Mouse (Mus musculus): Measurements from ENCODE around the gene Zfp747.

Zfp747 gene

GRCm38 (mm10) chr7:127333240-127333639, 42.6 kb downstream of the Zfp747 start:
- no peak for ATAC-seq (ENCODE audit: low TSS enrichment)

DNA sequence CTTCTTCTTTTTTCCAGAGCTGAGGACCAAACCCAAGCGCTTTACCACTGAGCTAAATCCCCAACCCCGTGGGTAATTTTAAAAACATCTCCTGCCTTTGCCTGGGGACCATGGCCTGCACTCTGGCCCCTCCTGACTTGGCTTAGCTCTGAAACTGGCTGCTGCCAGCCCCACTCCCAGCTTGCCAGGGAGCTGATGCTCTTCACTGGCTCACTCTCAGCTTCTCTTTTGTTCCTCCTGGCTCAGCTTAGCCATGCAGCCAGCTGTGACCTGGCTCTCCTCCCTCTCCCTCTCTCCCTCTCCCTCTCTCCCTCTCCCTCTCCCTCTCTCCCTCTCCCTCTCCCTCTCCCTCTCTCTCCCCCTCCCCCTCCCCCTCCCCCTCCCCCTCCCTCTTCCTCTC, 49.2 kb downstream of the Zfp747 start:
- peak; percentile 55 for ATAC-seq (ENCODE audit: low TSS enrichment)

- no peak for ATAC-seq (ENCODE audit: low TSS enrichment)
Observed at GRCm38 (mm10) chr7:127325550-127325949, 50.3 kb downstream of the Zfp747 start.

DNA sequence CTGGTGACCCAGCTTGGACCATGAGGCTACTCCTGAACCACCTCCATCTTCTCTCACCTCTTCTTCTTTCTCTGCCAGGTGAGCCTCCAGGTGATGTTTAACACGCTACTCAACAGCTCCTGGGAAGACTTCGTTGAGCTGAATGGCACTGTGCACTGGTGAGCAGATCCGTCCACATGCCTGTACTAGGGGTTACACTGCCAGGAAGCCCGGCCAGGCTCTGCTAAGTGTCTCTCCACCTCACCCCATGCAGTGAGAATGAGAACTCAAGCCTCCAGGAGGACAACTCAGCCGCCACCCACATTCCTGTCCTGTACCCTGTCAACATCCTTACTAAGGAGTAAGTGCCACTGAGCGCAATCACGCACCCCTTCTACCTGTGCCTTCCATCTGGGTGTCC, 50.9 kb downstream of the Zfp747 start:
- ATAC-seq (ENCODE audit: low TSS enrichment) = no peak

Measured in frontal cortex, adult (tissue).